Mouse (Mus musculus): ENCODE data around the gene Tead2. TPM values are rescaled to one million over a fixed set of nuclear protein-coding genes. Genes with fewer than 3 reads are reported as not detected.

Gene Tead2
- polyA plus RNA-seq, 1 experiment from 2014 or later, result 111 TPM

GRCm38 (mm10) chr7:45191803-45192363 lies 23.7 kb upstream of the Tead2 start:
- Histone ChIP-seq H3K9me3 (ENCODE audit: control insufficient read depth, low read length) (no peaks in the 10 kb centered on the region), H3K27ac (replicated peaks in 1 of 2; ENCODE audit: control insufficient read depth in 1 of 2, insufficient read depth in 1 of 2, low read depth in 2 of 2, low read length in 2 of 2) (no peak overlapping the region), H3K27me3 (ENCODE audit: control insufficient read depth, insufficient read depth, low read length) (peaks cover 41% of the 10 kb centered on the region), H3K4me3 (ENCODE audit: control insufficient read depth in 1 of 2, insufficient read depth in 1 of 2, low read depth in 1 of 2, low read length in 2 of 2) (no peak overlapping the region), H3K4me2 (ENCODE audit: low read length) (no peak overlapping the region), H3K4me1 (ENCODE audit: control insufficient read depth in 2 of 2, insufficient read depth in 2 of 2, low read length in 2 of 2) (peaks cover 15% of the 10 kb centered on the region in 2 experiments; a peak in 3 of 4 replicates), H3K36me3 (ENCODE audit: control insufficient read depth, insufficient read depth, low read length) (no peaks in the 10 kb centered on the region), H3K9ac (ENCODE audit: low read length) (no peak overlapping the region)
- no peak for ATAC-seq (ENCODE audit: insufficient number of reproducible peaks, insufficient read depth, low FRiP score, low read depth)
- WGBS, result 11% methylated on average over 8 of the region's 8 CpGs

GRCm38 (mm10) chr7:45192585-45193310 lies 22.8 kb upstream of the Tead2 start:
- Histone ChIP-seq H3K4me1 (ENCODE audit: control insufficient read depth in 2 of 2, insufficient read depth in 2 of 2, low read length in 2 of 2) (peaks cover 15% of the 10 kb centered on the region in 2 experiments; a peak in 3 of 4 replicates), H3K4me2 (ENCODE audit: low read length) (no peak overlapping the region), H3K9ac (ENCODE audit: low read length) (no peak overlapping the region), H3K27ac (replicated peaks in 1 of 2; ENCODE audit: control insufficient read depth in 1 of 2, insufficient read depth in 1 of 2, low read depth in 2 of 2, low read length in 2 of 2) (no peak overlapping the region), H3K27me3 (ENCODE audit: control insufficient read depth, insufficient read depth, low read length) (peaks cover 36% of the 10 kb centered on the region), H3K4me3 (ENCODE audit: control insufficient read depth in 1 of 2, insufficient read depth in 1 of 2, low read depth in 1 of 2, low read length in 2 of 2) (no peak overlapping the region), H3K36me3 (ENCODE audit: control insufficient read depth, insufficient read depth, low read length) (no peaks in the 10 kb centered on the region), H3K9me3 (ENCODE audit: control insufficient read depth, low read length) (no peaks in the 10 kb centered on the region)
- no peak for ATAC-seq (ENCODE audit: insufficient number of reproducible peaks, insufficient read depth, low FRiP score, low read depth)
- 86% methylated on average over 7 of the region's 7 CpGs for WGBS

GRCm38 (mm10) chr7:45193406-45193805 lies 22.1 kb upstream of the Tead2 start:
- Histone ChIP-seq H3K4me1 (ENCODE audit: control insufficient read depth in 2 of 2, insufficient read depth in 2 of 2, low read length in 2 of 2) (peaks cover 15 to 16% of the 10 kb centered on the region in 2 experiments; a peak in 3 of 4 replicates), H3K36me3 (ENCODE audit: control insufficient read depth, insufficient read depth, low read length) (no peaks in the 10 kb centered on the region), H3K4me3 (ENCODE audit: control insufficient read depth in 1 of 2, insufficient read depth in 1 of 2, low read depth in 1 of 2, low read length in 2 of 2) (no peak overlapping the region), H3K9ac (ENCODE audit: low read length) (no peak overlapping the region), H3K27me3 (ENCODE audit: control insufficient read depth, insufficient read depth, low read length) (peaks cover 29% of the 10 kb centered on the region), H3K27ac (replicated peaks in 1 of 2; ENCODE audit: control insufficient read depth in 1 of 2, insufficient read depth in 1 of 2, low read depth in 2 of 2, low read length in 2 of 2) (no peak overlapping the region), H3K9me3 (ENCODE audit: control insufficient read depth, low read length) (no peaks in the 10 kb centered on the region), H3K4me2 (ENCODE audit: low read length) (no peak overlapping the region)
- WGBS, result 64% methylated on average over 5 of the region's 5 CpGs
- ATAC-seq (ENCODE audit: insufficient number of reproducible peaks, insufficient read depth, low FRiP score, low read depth), result no peak

- H3K9me3 ChIP-seq (ENCODE audit: control insufficient read depth, low read length), result no peaks in the 10 kb centered on the region
- H3K9ac ChIP-seq (ENCODE audit: low read length), result no peak overlapping the region
- no peak for ATAC-seq (ENCODE audit: insufficient number of reproducible peaks, insufficient read depth, low FRiP score, low read depth)
- H3K4me1 ChIP-seq (ENCODE audit: control insufficient read depth in 2 of 2, insufficient read depth in 2 of 2, low read length in 2 of 2), result peaks cover 15 to 16% of the 10 kb centered on the region in 2 experiments; a peak in 3 of 4 replicates
- H3K27ac ChIP-seq (replicated peaks in 1 of 2; ENCODE audit: control insufficient read depth in 1 of 2, insufficient read depth in 1 of 2, low read depth in 2 of 2, low read length in 2 of 2), result no peak overlapping the region
- H3K4me2 ChIP-seq (ENCODE audit: low read length), result no peak overlapping the region
- H3K36me3 ChIP-seq (ENCODE audit: control insufficient read depth, insufficient read depth, low read length), result no peaks in the 10 kb centered on the region
- WGBS, result 76% methylated on average over 17 of the region's 17 CpGs
- peaks cover 22% of the 10 kb centered on the region for H3K27me3 ChIP-seq (ENCODE audit: control insufficient read depth, insufficient read depth, low read length)
- H3K4me3 ChIP-seq (ENCODE audit: control insufficient read depth in 1 of 2, insufficient read depth in 1 of 2, low read depth in 1 of 2, low read length in 2 of 2), result no peak overlapping the region
These were observed 21.4 kb upstream of the Tead2 start for GRCm38 (mm10) chr7:45193871-45194785.

- H3K4me3 ChIP-seq (ENCODE audit: control insufficient read depth in 1 of 2, insufficient read depth in 1 of 2, low read depth in 1 of 2, low read length in 2 of 2), result no peak overlapping the region
- no peaks in the 10 kb centered on the region for H3K36me3 ChIP-seq (ENCODE audit: control insufficient read depth, insufficient read depth, low read length)
- ATAC-seq (ENCODE audit: insufficient number of reproducible peaks, insufficient read depth, low FRiP score, low read depth), result peak; percentile 6; the same call in 1 of the 2 replicates
- 49% methylated on average over 13 of the region's 13 CpGs for WGBS
- peaks cover 9% of the 10 kb centered on the region; the same call in 1 of the 2 replicates for H3K27me3 ChIP-seq (ENCODE audit: control insufficient read depth, insufficient read depth, low read length)
- no peak overlapping the region for H3K27ac ChIP-seq (replicated peaks in 1 of 2; ENCODE audit: control insufficient read depth in 1 of 2, insufficient read depth in 1 of 2, low read depth in 2 of 2, low read length in 2 of 2)
- peaks cover 15 to 16% of the 10 kb centered on the region in 2 experiments; a peak in 3 of 4 replicates for H3K4me1 ChIP-seq (ENCODE audit: control insufficient read depth in 2 of 2, insufficient read depth in 2 of 2, low read length in 2 of 2)
- H3K9me3 ChIP-seq (ENCODE audit: control insufficient read depth, low read length), result no peaks in the 10 kb centered on the region
- no peak overlapping the region for H3K9ac ChIP-seq (ENCODE audit: low read length)
- H3K4me2 ChIP-seq (ENCODE audit: low read length), result no peak overlapping the region
These were observed 20.0 kb upstream of the Tead2 start for GRCm38 (mm10) chr7:45195341-45196175.

- H3K4me3 ChIP-seq (ENCODE audit: control insufficient read depth in 1 of 2, insufficient read depth in 1 of 2, low read depth in 1 of 2, low read length in 2 of 2), result no peak overlapping the region
These were observed 19.4 kb upstream of the Tead2 start for GRCm38 (mm10) chr7:45196176-45196535.

GRCm38 (mm10) chr7:45196994-45197393 lies 18.6 kb upstream of the Tead2 start:
- no peak for ATAC-seq (ENCODE audit: insufficient number of reproducible peaks, insufficient read depth, low FRiP score, low read depth)
- H3K4me2 ChIP-seq (ENCODE audit: low read length), result no peak overlapping the region
- peaks cover 3% of the 10 kb centered on the region; the same call in 1 of the 2 replicates for H3K27me3 ChIP-seq (ENCODE audit: control insufficient read depth, insufficient read depth, low read length)
- H3K4me1 ChIP-seq (ENCODE audit: control insufficient read depth in 2 of 2, insufficient read depth in 2 of 2, low read length in 2 of 2), result peaks cover 9 to 12% of the 10 kb centered on the region in 2 experiments; a peak in 2 of 4 replicates
- 71% methylated on average over 5 of the region's 5 CpGs for WGBS
- no peaks in the 10 kb centered on the region for H3K9me3 ChIP-seq (ENCODE audit: control insufficient read depth, low read length)
- no peak overlapping the region for H3K9ac ChIP-seq (ENCODE audit: low read length)
- H3K36me3 ChIP-seq (ENCODE audit: control insufficient read depth, insufficient read depth, low read length), result no peaks in the 10 kb centered on the region
- H3K4me3 ChIP-seq (ENCODE audit: control insufficient read depth in 1 of 2, insufficient read depth in 1 of 2, low read depth in 1 of 2, low read length in 2 of 2), result no peak overlapping the region
- no peak overlapping the region for H3K27ac ChIP-seq (replicated peaks in 1 of 2; ENCODE audit: control insufficient read depth in 1 of 2, insufficient read depth in 1 of 2, low read depth in 2 of 2, low read length in 2 of 2)

More at GRCm38 (mm10) chr7:45196176-45196535, 19.4 kb upstream of the Tead2 start:
- Histone ChIP-seq H3K27me3 (ENCODE audit: control insufficient read depth, insufficient read depth, low read length) (peaks cover 4% of the 10 kb centered on the region; the same call in 1 of the 2 replicates), H3K4me2 (ENCODE audit: low read length) (no peak overlapping the region), H3K27ac (replicated peaks in 1 of 2; ENCODE audit: control insufficient read depth in 1 of 2, insufficient read depth in 1 of 2, low read depth in 2 of 2, low read length in 2 of 2) (no peak overlapping the region), H3K36me3 (ENCODE audit: control insufficient read depth, insufficient read depth, low read length) (no peaks in the 10 kb centered on the region), H3K4me1 (ENCODE audit: control insufficient read depth in 2 of 2, insufficient read depth in 2 of 2, low read length in 2 of 2) (peaks cover 15 to 16% of the 10 kb centered on the region in 2 experiments; a peak in 3 of 4 replicates), H3K9me3 (ENCODE audit: control insufficient read depth, low read length) (no peaks in the 10 kb centered on the region), H3K9ac (ENCODE audit: low read length) (no peak overlapping the region)
- no peak for ATAC-seq (ENCODE audit: insufficient number of reproducible peaks, insufficient read depth, low FRiP score, low read depth)
- 78% methylated on average over 4 of the region's 4 CpGs for WGBS

Data from heart, embryonic 14.5 days (tissue).